In the genomic region with DNA sequence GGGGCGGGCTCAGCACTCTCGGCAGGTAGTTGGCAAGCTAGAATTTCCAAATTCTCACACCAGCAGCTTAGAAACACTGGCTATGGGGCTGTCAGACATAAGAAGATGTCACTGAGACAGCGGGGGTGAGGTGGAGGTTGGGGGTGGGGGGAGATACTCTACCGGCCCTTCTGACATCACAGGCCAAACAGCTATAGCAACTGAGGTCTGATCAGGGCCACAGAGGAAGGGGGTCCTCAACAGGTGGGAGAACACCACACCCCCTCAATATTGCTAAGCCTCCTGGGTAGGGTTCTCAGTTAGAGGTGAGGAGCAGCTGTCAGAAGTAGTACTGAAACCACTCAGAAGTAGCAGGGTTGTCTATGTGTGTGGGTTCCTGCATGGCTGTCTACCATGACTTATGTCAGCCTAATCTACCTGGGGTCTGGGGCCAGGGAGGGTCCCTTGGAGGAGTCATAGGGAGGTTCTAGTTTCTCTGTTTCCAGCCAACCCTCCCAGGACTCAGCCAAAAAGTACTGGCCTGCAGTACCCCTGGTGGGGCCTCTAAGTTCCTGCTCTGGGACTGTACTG, we compare ENCODE assay signal across 16 mouse cellular contexts. TPM values are rescaled to one million over a fixed set of nuclear protein-coding genes. Genes with fewer than 3 reads are reported as not detected.
A peak's percentile ranks its signal among the peaks of the same experiment; 100 is the strongest.
DNase-seq lines count a peak whose midpoint lies in the region; ATAC-seq and TF ChIP-seq lines count a peak whose summit lies in the region.
"Had no signal": no experiment of that assay in that cellular context is flagged by ENCODE, and none has a peak within 500 bp of the region (broad histone marks: within the 10 kb centered on the region; RNA-seq: fewer than 3 reads in every experiment).

No protein-coding gene starts in this region.

- 88% methylated on average over 4 of the region's 4 CpGs for WGBS in forebrain, embryonic 12.5 days
- 86% methylated on average over 4 of the region's 4 CpGs for WGBS in forebrain, embryonic 16.5 days
- 77% methylated on average over 4 of the region's 4 CpGs for WGBS in lung, embryonic 14.5 days
- WGBS in hindbrain, embryonic 13.5 days: 86% methylated on average over 4 of the region's 4 CpGs
- WGBS in midbrain, embryonic 16.5 days: 77% methylated on average over 4 of the region's 4 CpGs

- peak overlapping the region; percentile 49; the same call in 1 of the 2 replicates for H3K9ac ChIP-seq in forebrain, embryonic 12.5 days
- no peak overlapping the region for H3K9ac ChIP-seq in forebrain, embryonic 16.5 days (replicated peaks; ENCODE audit: low read depth, low read length)
- no peak overlapping the region for H3K9ac ChIP-seq in lung, embryonic 14.5 days
- 0 out of 2 replicates have a peak overlapping the region, but pooled peaks have one; percentile 20 for H3K9ac ChIP-seq in hindbrain, embryonic 13.5 days
- peak overlapping the region; percentile 41; the same call in 1 of the 2 replicates for H3K9ac ChIP-seq in midbrain, embryonic 16.5 days (ENCODE audit: low read depth, low read length)
- H3K9ac ChIP-seq: heart, embryonic 15.5 days had no signal

- DNase-seq in lung, embryonic 14.5 days: no peak
- DNase-seq in lung, adult 18-20 months: no peak
- DNase-seq: adrenal gland, adult 8-10 months; kidney, adult 11 months had no signal

- TF ChIP-seq CTCF in lung, embryonic 14.5 days (IDR thresholded peaks at IDR 0.05; ENCODE audit: low read depth): no peak

- H3K27ac ChIP-seq in forebrain, embryonic 12.5 days: no peak overlapping the region
- H3K27ac ChIP-seq in forebrain, embryonic 16.5 days (ENCODE audit: low read length): no peak overlapping the region
- H3K27ac ChIP-seq in lung, embryonic 14.5 days (ENCODE audit: low read depth): no peak overlapping the region
- H3K27ac ChIP-seq in hindbrain, embryonic 13.5 days: no peak overlapping the region
- H3K27ac ChIP-seq in midbrain, embryonic 16.5 days (ENCODE audit: low read length): no peak overlapping the region
- H3K27ac ChIP-seq: gastrocnemius, adult 2 months; heart, embryonic 15.5 days; neural tube, embryonic 13.5 days had no signal

- peaks cover 51% of the 10 kb centered on the region for H3K4me1 ChIP-seq in forebrain, embryonic 12.5 days
- peaks cover 41% of the 10 kb centered on the region for H3K4me1 ChIP-seq in forebrain, embryonic 16.5 days (replicated peaks; ENCODE audit: control insufficient read depth, insufficient read depth, low read length)
- no peaks in the 10 kb centered on the region for H3K4me1 ChIP-seq in lung, embryonic 14.5 days (ENCODE audit: insufficient read depth)
- peaks cover 57% of the 10 kb centered on the region for H3K4me1 ChIP-seq in hindbrain, embryonic 13.5 days (replicated peaks)
- peaks cover 37% of the 10 kb centered on the region for H3K4me1 ChIP-seq in midbrain, embryonic 16.5 days (ENCODE audit: control insufficient read depth, insufficient read depth, low read length)

- peaks cover 10% of the 10 kb centered on the region; the same call in 1 of the 2 replicates for H3K27me3 ChIP-seq in forebrain, embryonic 12.5 days
- H3K27me3 ChIP-seq in forebrain, embryonic 16.5 days (replicated peaks; ENCODE audit: control insufficient read depth, insufficient read depth, low read length): peaks cover 24% of the 10 kb centered on the region; the same call in 1 of the 2 replicates
- H3K27me3 ChIP-seq in lung, embryonic 14.5 days (ENCODE audit: insufficient read depth, low read length): peaks cover 11% of the 10 kb centered on the region; the same call in 1 of the 2 replicates
- peaks cover 38% of the 10 kb centered on the region for H3K27me3 ChIP-seq in hindbrain, embryonic 13.5 days
- peaks cover 22% of the 10 kb centered on the region for H3K27me3 ChIP-seq in midbrain, embryonic 16.5 days (ENCODE audit: control insufficient read depth, insufficient read depth, low read depth, low read length)
- H3K27me3 ChIP-seq: heart, embryonic 15.5 days; Patski had no signal

- no peak overlapping the region for H3K4me3 ChIP-seq in forebrain, embryonic 12.5 days (replicated peaks)
- no peak overlapping the region for H3K4me3 ChIP-seq in forebrain, embryonic 16.5 days (replicated peaks; ENCODE audit: low read length)
- H3K4me3 ChIP-seq in lung, embryonic 14.5 days (ENCODE audit: low read depth, low read length): no peak overlapping the region
- no peak overlapping the region for H3K4me3 ChIP-seq in hindbrain, embryonic 13.5 days
- no peak overlapping the region for H3K4me3 ChIP-seq in midbrain, embryonic 16.5 days (ENCODE audit: low read depth, low read length)
- H3K4me3 ChIP-seq: gastrocnemius, adult 2 months; neural tube, embryonic 13.5 days had no signal

- H3K36me3 ChIP-seq in forebrain, embryonic 12.5 days (replicated peaks): peaks cover 58% of the 10 kb centered on the region
- 0 out of 2 replicates have a peak, but pooled peaks cover 2% of the 10 kb centered on the region for H3K36me3 ChIP-seq in forebrain, embryonic 16.5 days (ENCODE audit: control insufficient read depth, insufficient read depth)
- H3K36me3 ChIP-seq in lung, embryonic 14.5 days (ENCODE audit: insufficient read depth): peaks cover 65% of the 10 kb centered on the region
- H3K36me3 ChIP-seq in hindbrain, embryonic 13.5 days: peaks cover 17% of the 10 kb centered on the region
- H3K36me3 ChIP-seq in midbrain, embryonic 16.5 days (ENCODE audit: control insufficient read depth, insufficient read depth, low read length): no peaks in the 10 kb centered on the region

- no peaks in the 10 kb centered on the region for H3K9me3 ChIP-seq in forebrain, embryonic 12.5 days
- H3K9me3 ChIP-seq in forebrain, embryonic 16.5 days (ENCODE audit: control insufficient read depth, low read length): no peaks in the 10 kb centered on the region
- no peaks in the 10 kb centered on the region for H3K9me3 ChIP-seq in lung, embryonic 14.5 days (ENCODE audit: low read depth, low read length)
- H3K9me3 ChIP-seq in hindbrain, embryonic 13.5 days: no peaks in the 10 kb centered on the region
- no peaks in the 10 kb centered on the region for H3K9me3 ChIP-seq in midbrain, embryonic 16.5 days (replicated peaks; ENCODE audit: control insufficient read depth, low read length, poor library complexity, severe bottlenecking)
- H3K9me3 ChIP-seq: heart, embryonic 15.5 days; neural tube, embryonic 13.5 days had no signal

- H3K4me2 ChIP-seq in forebrain, embryonic 12.5 days: peak overlapping the region; percentile 96; the same call in 1 of the 2 replicates
- H3K4me2 ChIP-seq in forebrain, embryonic 16.5 days (ENCODE audit: low read length): no peak overlapping the region
- peak overlapping the region; percentile 97; the same call in 1 of the 2 replicates for H3K4me2 ChIP-seq in lung, embryonic 14.5 days
- peak overlapping the region; percentile 91; the same call in 1 of the 2 replicates for H3K4me2 ChIP-seq in hindbrain, embryonic 13.5 days
- H3K4me2 ChIP-seq in midbrain, embryonic 16.5 days (ENCODE audit: low read length): 0 out of 2 replicates have a peak overlapping the region, but pooled peaks have one; percentile 96

- ATAC-seq in forebrain, embryonic 12.5 days (ENCODE audit: low FRiP score): no peak
- ATAC-seq in forebrain, embryonic 16.5 days: no peak
- ATAC-seq in lung, embryonic 14.5 days (ENCODE audit: insufficient read depth): no peak
- no peak for ATAC-seq in hindbrain, embryonic 13.5 days (ENCODE audit: low FRiP score)
- ATAC-seq in midbrain, embryonic 16.5 days: no peak
- ATAC-seq in monocyte, adult 5-6 weeks (replicated peaks; ENCODE audit: insufficient number of reproducible peaks, low FRiP score, low TSS enrichment, poor library complexity, severe bottlenecking): no peak
- no peak for ATAC-seq in megakaryocyte-erythroid progenitor cell, adult 5-6 weeks (replicated peaks; ENCODE audit: low FRiP score, low TSS enrichment, poor library complexity, severe bottlenecking)
- ATAC-seq: Patski had no signal

RNA-seq across cellular contexts. Expression of a gene that starts 3.3 kb away (rescaled TPM):
- 214 and 257 TPM in 2 replicates for polyA plus RNA-seq in forebrain, embryonic 12.5 days (2016; fragmentation: Nextera tagmentation; extraction: Ambion mirVana)
- 31.4 and 40.7 TPM in 2 replicates for polyA plus RNA-seq in forebrain, embryonic 16.5 days (2015; fragmentation: Nextera tagmentation; extraction: Ambion mirVana)
- 148 and 154 TPM in 2 replicates for polyA plus RNA-seq in lung, embryonic 14.5 days (2014; fragmentation: Nextera tagmentation; extraction: Ambion mirVana)
- polyA plus RNA-seq in hindbrain, embryonic 13.5 days (2015; fragmentation: Nextera tagmentation; extraction: Ambion mirVana): 51.2 and 54.9 TPM in 2 replicates
- polyA plus RNA-seq in midbrain, embryonic 16.5 days (2015; fragmentation: Nextera tagmentation; extraction: Ambion mirVana): 21.5 and 31.5 TPM in 2 replicates
- 1.1 to 5.5 TPM (median 1.7 TPM) in 3 replicates for total RNA-seq in monocyte, adult 5-6 weeks (2017)
- total RNA-seq in megakaryocyte-erythroid progenitor cell, adult 5-6 weeks (2014; fragmentation: Nextera tagmentation): 3.8 and 5.3 TPM in 2 replicates
- 5.9 and 6.7 TPM in 2 replicates for total RNA-seq in megakaryocyte-erythroid progenitor cell, adult 5-6 weeks (2017)

RNA-seq across cellular contexts. Expression of a gene that starts 21.5 kb away (rescaled TPM):
- 32.6 and 34.0 TPM in 2 replicates for polyA plus RNA-seq in forebrain, embryonic 12.5 days (2016; fragmentation: Nextera tagmentation; extraction: Ambion mirVana)
- 36.7 and 42.8 TPM in 2 replicates for polyA plus RNA-seq in forebrain, embryonic 16.5 days (2015; fragmentation: Nextera tagmentation; extraction: Ambion mirVana)
- polyA plus RNA-seq in lung, embryonic 14.5 days (2014; fragmentation: Nextera tagmentation; extraction: Ambion mirVana): 22.1 and 22.3 TPM in 2 replicates
- 33.8 and 38.4 TPM in 2 replicates for polyA plus RNA-seq in hindbrain, embryonic 13.5 days (2015; fragmentation: Nextera tagmentation; extraction: Ambion mirVana)
- 31.1 and 36.0 TPM in 2 replicates for polyA plus RNA-seq in midbrain, embryonic 16.5 days (2015; fragmentation: Nextera tagmentation; extraction: Ambion mirVana)
- total RNA-seq in monocyte, adult 5-6 weeks (2017): 31.6 to 57.8 TPM (median 50.1 TPM) in 3 replicates
- 21.0 and 40.2 TPM in 2 replicates for total RNA-seq in megakaryocyte-erythroid progenitor cell, adult 5-6 weeks (2014; fragmentation: Nextera tagmentation)
- total RNA-seq in megakaryocyte-erythroid progenitor cell, adult 5-6 weeks (2017): 27.1 and 30.4 TPM in 2 replicates

RNA-seq across cellular contexts. Expression of a gene that starts 40.1 kb away (rescaled TPM):
- 69.9 and 94.0 TPM in 2 replicates for polyA plus RNA-seq in forebrain, embryonic 12.5 days (2016; fragmentation: Nextera tagmentation; extraction: Ambion mirVana)
- 11.6 and 19.7 TPM in 2 replicates for polyA plus RNA-seq in forebrain, embryonic 16.5 days (2015; fragmentation: Nextera tagmentation; extraction: Ambion mirVana)
- polyA plus RNA-seq in lung, embryonic 14.5 days (2014; fragmentation: Nextera tagmentation; extraction: Ambion mirVana): not detected in 2 replicates
- polyA plus RNA-seq in hindbrain, embryonic 13.5 days (2015; fragmentation: Nextera tagmentation; extraction: Ambion mirVana): 40.1 and 66.5 TPM in 2 replicates
- polyA plus RNA-seq in midbrain, embryonic 16.5 days (2015; fragmentation: Nextera tagmentation; extraction: Ambion mirVana): 19.0 and 35.9 TPM in 2 replicates
- total RNA-seq in monocyte, adult 5-6 weeks (2017): not detected in 3 replicates
- not detected in 2 replicates for total RNA-seq in megakaryocyte-erythroid progenitor cell, adult 5-6 weeks (2014; fragmentation: Nextera tagmentation)
- total RNA-seq in megakaryocyte-erythroid progenitor cell, adult 5-6 weeks (2017): 0.52 and 0.88 TPM in 2 replicates
- total RNA-seq: gastrocnemius, adult 2 months; layer of hippocampus, postnatal 14 days; liver, adult 2 months had no signal
- polyA plus RNA-seq: heart, embryonic 15.5 days; liver, adult 2 months had no signal

Comparison
In these comparisons a context has a peak if more than half of its experiments do, and no peak if none do; other contexts are left out.
1. H3K9ac ChIP-seq: peak in forebrain, embryonic 12.5 days (single experiment), hindbrain, embryonic 13.5 days (single experiment) and midbrain, embryonic 16.5 days (single experiment); none in forebrain, embryonic 16.5 days (single experiment) and lung, embryonic 14.5 days (single experiment).
2. RNA of a gene that starts 40.1 kb away (polyA plus RNA-seq): 69.9 to 94.0 TPM in forebrain, embryonic 12.5 days, 40.1 to 66.5 TPM in hindbrain, embryonic 13.5 days, 11.6 to 19.7 TPM in forebrain, embryonic 16.5 days and 19.0 to 35.9 TPM in midbrain, embryonic 16.5 days; not detected in lung, embryonic 14.5 days; every median in the first group is over 10 times any median in the second.